Mouse (Mus musculus) neural tube, embryonic 14.5 days (tissue): Measurements from ENCODE around the gene Fscn2. TPM values are rescaled to one million over a fixed set of nuclear protein-coding genes. Genes with fewer than 3 reads are reported as not detected.
A peak's percentile ranks its signal among the peaks of the same experiment; 100 is the strongest.

Experiments used
- ATAC-seq: fragments of 200-750 bp; cut with Nextera tagmentation; 2 replicates; pipeline ENCODE4 v1.8.0; 2017; ENCODE audit warnings: low read depth, mild to moderate bottlenecking, moderate TSS enrichment, moderate library complexity
- H3K27ac ChIP-seq: fragments of 300-500 bp; sonication (generic); 2 replicates; pipeline ENCODE4 v1.5.1; 2014; ENCODE audit warnings: low read depth, mild to moderate bottlenecking, control low read depth, low read length, moderate library complexity, mixed read lengths
- H3K27me3 ChIP-seq: fragments of 300-500 bp; sonication (generic); 2 replicates; pipeline ENCODE4 v1.6.1; 2014; ENCODE audit warnings: low read length; ENCODE audit not compliant: control insufficient read depth, insufficient read depth
- H3K36me3 ChIP-seq: fragments of 300-500 bp; sonication (generic); 2 replicates; pipeline ENCODE4 v1.6.1; 2014; ENCODE audit warnings: low read length, mixed read lengths; ENCODE audit not compliant: control insufficient read depth, insufficient read depth
- H3K4me1 ChIP-seq: fragments of 300-500 bp; sonication (generic); 2 replicates; pipeline ENCODE4 v1.6.1; 2014; ENCODE audit warnings: low read length; ENCODE audit not compliant: control insufficient read depth, insufficient read depth
- H3K4me2 ChIP-seq: fragments of 300-500 bp; sonication (generic); 2 replicates; pipeline ENCODE4 v1.6.1; 2014; ENCODE audit warnings: mild to moderate bottlenecking, low read depth, low read length, control low read depth
- H3K4me3 ChIP-seq: fragments of 300-500 bp; sonication (generic); 2 replicates; pipeline ENCODE4 v1.5.1; 2014; ENCODE audit warnings: low read depth, low read length, control low read depth, mixed read lengths
- H3K9ac ChIP-seq: fragments of 300-500 bp; sonication (generic); replicated peaks from 2 replicates; pipeline ENCODE4 v1.6.1; 2014; ENCODE audit warnings: low read depth, mild to moderate bottlenecking, control low read depth, low read length, mixed read lengths
- H3K9me3 ChIP-seq: fragments of 300-500 bp; sonication (generic); 2 replicates; pipeline ENCODE4 v1.6.1; 2016; ENCODE audit warnings: low read length; ENCODE audit not compliant: control insufficient read depth
- WGBS: fragments of 180-500 bp; shearing (Covaris S2); extraction: QIAGEN DNeasy Blood & Tissue Kit; methylation state at CpG from one replicate; pipeline ENCODE4 v1.1.7; 2014; 5-methylcytosine and 5-hydroxymethylcytosine counted together
- polyA plus RNA-seq: library from polyadenylated mRNA; unstranded; fragments of >200 nt; fragmentation: Nextera tagmentation; extraction: Ambion mirVana; gene quantifications from 2 replicates; pipeline ENCODE4 v1.2.1, GENCODE M21; 2014

Gene Fscn2
- polyA plus RNA-seq, 1 experiment from 2014 or later = 0.63 TPM

- no peaks in the 10 kb centered on the region for H3K9me3 ChIP-seq
- H3K9ac ChIP-seq = no peak overlapping the region
- no peaks in the 10 kb centered on the region for H3K36me3 ChIP-seq
- 89% methylated on average over 6 of the region's 6 CpGs for WGBS
- H3K27ac ChIP-seq = no peak overlapping the region
- H3K4me2 ChIP-seq = no peak overlapping the region
- no peak for ATAC-seq
- H3K27me3 ChIP-seq = no peaks in the 10 kb centered on the region
- H3K4me3 ChIP-seq = no peak overlapping the region
- H3K4me1 ChIP-seq = peaks cover 19% of the 10 kb centered on the region
Measured at GRCm38 (mm10) chr11:120362891-120363290, 1.6 kb downstream of the Fscn2 start.

DNA sequence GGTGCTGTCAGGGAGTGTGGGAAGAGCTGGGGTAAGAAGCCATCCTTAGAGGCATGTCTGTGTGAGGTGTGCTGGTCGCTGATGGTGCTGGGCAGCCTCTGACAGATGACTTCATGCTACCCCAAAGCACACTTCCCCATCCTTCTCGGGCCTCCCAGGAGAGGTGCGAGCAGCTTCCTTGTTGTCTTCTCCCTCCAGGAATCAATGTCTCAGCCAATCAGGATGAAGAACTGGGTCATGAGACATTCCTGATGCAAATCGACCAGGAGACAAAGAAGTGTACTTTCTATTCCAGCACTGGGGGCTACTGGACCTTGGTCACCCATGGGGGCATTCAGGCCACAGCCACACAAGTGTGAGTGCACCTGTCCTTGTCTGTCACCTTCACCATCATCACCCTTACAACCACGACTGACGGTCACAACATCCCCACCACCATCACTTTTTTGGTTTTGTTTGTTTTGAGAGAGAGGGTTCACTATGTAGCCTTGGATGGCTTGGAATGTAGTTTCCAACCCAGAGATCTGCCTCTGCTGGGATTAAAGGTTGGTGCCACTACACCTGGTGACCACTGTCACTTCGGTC is 5.2 kb downstream of the Fscn2 start:
- no peak overlapping the region for H3K4me3 ChIP-seq
- H3K4me2 ChIP-seq = no peak overlapping the region
- peaks cover 10% of the 10 kb centered on the region; the same call in 1 of the 2 replicates for H3K36me3 ChIP-seq
- no peaks in the 10 kb centered on the region for H3K27me3 ChIP-seq
- no peaks in the 10 kb centered on the region for H3K9me3 ChIP-seq
- no peak overlapping the region for H3K27ac ChIP-seq
- ATAC-seq = no peak
- peaks cover 2% of the 10 kb centered on the region; the same call in 1 of the 2 replicates for H3K4me1 ChIP-seq
- H3K9ac ChIP-seq = no peak overlapping the region
- WGBS = 40% methylated on average over 7 of the region's 7 CpGs

GRCm38 (mm10) chr11:120369656-120370055 is 8.3 kb downstream of the Fscn2 start:
- Histone ChIP-seq H3K36me3 (peaks cover 38% of the 10 kb centered on the region), H3K4me2 (no peak overlapping the region), H3K9ac (no peak overlapping the region), H3K4me1 (peaks cover 2% of the 10 kb centered on the region; the same call in 1 of the 2 replicates), H3K4me3 (no peak overlapping the region), H3K9me3 (no peaks in the 10 kb centered on the region), H3K27ac (no peak overlapping the region), H3K27me3 (no peaks in the 10 kb centered on the region)
- peak; percentile 72 for ATAC-seq
- 34% methylated on average over 8 of the region's 8 CpGs for WGBS

DNA sequence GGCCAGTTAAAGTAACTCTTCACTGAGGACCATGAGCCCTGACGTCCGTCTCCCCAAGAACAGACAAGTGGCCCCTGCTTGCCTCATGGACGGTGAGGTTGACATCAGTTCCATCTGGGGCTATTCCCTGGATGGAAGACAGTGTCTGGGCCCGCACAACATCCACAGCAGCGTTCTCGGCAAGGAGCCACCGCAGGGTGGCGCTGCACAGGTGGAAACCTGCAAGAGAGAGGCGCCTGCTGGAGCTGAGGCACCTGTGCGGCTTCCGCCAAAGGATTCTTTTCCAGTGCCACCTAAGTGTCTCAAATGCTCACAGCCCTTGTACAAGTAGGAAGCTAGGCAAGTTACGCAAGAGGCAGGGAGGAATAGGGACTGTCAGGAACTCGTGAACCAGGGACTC is 11.7 kb downstream of the Fscn2 start:
- H3K4me2 ChIP-seq = no peak overlapping the region
- WGBS = 70% methylated on average over 13 of the region's 13 CpGs
- no peak overlapping the region for H3K4me3 ChIP-seq
- no peaks in the 10 kb centered on the region for H3K27me3 ChIP-seq
- peaks cover 10% of the 10 kb centered on the region for H3K4me1 ChIP-seq
- H3K9ac ChIP-seq = no peak overlapping the region
- ATAC-seq = no peak
- H3K9me3 ChIP-seq = no peaks in the 10 kb centered on the region
- peaks cover 55% of the 10 kb centered on the region for H3K36me3 ChIP-seq
- H3K27ac ChIP-seq = no peak overlapping the region

DNA sequence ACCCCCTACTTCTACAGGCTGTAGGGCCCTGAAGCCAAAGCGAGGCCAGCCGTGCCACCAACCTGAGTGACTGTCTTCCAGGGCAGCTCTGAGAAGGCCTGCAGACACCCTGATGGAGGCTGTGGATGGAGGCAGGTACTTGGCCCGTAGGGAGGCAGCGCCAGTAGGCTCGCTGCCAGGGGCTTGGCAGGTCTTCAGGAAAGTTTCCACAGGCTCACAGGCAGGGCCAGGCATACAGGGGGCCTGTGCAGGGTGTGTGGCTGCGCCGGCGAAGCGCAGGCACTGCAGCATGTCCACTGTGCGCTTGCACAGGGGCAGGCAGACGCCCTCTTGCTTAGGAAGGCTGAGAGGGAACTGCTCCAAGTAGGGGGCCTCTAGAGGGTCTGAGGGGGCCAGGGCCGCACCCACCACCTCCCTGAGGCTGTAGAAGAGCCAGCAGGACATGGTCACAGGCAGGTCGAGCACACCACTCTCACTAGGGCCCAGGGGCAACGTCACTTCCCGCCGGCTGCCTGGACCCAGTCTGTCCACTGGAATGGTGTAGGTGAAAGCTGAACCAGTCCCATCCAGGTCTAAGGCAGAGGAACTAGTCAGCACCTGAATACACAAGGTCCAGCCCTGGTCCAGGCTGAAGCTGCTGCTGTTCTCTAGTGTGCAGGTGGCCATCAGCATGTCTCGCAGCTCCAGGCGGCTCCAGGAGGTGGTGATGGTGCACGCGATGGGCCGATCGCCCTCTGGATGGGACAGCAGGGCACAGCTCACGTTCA is 12.7 kb downstream of the Fscn2 start:
- Histone ChIP-seq H3K9ac (no peak overlapping the region), H3K27me3 (no peaks in the 10 kb centered on the region), H3K4me2 (no peak overlapping the region), H3K36me3 (peaks cover 49% of the 10 kb centered on the region), H3K9me3 (no peaks in the 10 kb centered on the region), H3K27ac (no peak overlapping the region), H3K4me1 (peaks cover 13% of the 10 kb centered on the region), H3K4me3 (no peak overlapping the region)
- ATAC-seq = no peak
- 88% methylated on average over 23 of the region's 23 CpGs for WGBS

DNA sequence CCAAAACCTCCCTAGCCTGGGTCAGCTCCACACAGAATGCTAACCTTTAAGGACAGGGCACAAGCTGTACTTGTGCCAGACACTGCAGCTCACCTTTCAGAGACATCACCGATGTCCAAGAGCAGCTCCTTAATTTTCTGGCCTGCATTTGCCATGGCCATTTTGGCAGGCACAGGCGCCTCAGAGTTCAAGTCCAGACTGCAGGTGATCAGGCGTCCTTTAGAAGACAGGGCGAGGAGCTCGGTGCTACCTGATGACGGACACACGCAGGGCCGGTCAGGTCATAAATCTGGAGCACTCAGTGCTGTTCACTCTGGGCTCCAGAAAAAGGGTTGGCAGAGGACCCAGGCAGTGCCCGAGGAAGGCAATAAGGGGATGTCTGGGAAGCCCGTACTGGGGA is 14.0 kb downstream of the Fscn2 start:
- H3K4me2 ChIP-seq = no peak overlapping the region
- H3K27ac ChIP-seq = no peak overlapping the region
- peaks cover 15% of the 10 kb centered on the region for H3K4me1 ChIP-seq
- no peak overlapping the region for H3K9ac ChIP-seq
- no peak for ATAC-seq
- H3K36me3 ChIP-seq = peaks cover 44% of the 10 kb centered on the region
- H3K9me3 ChIP-seq = no peaks in the 10 kb centered on the region
- WGBS = 90% methylated on average over 10 of the region's 10 CpGs
- H3K27me3 ChIP-seq = no peaks in the 10 kb centered on the region
- no peak overlapping the region for H3K4me3 ChIP-seq

DNA sequence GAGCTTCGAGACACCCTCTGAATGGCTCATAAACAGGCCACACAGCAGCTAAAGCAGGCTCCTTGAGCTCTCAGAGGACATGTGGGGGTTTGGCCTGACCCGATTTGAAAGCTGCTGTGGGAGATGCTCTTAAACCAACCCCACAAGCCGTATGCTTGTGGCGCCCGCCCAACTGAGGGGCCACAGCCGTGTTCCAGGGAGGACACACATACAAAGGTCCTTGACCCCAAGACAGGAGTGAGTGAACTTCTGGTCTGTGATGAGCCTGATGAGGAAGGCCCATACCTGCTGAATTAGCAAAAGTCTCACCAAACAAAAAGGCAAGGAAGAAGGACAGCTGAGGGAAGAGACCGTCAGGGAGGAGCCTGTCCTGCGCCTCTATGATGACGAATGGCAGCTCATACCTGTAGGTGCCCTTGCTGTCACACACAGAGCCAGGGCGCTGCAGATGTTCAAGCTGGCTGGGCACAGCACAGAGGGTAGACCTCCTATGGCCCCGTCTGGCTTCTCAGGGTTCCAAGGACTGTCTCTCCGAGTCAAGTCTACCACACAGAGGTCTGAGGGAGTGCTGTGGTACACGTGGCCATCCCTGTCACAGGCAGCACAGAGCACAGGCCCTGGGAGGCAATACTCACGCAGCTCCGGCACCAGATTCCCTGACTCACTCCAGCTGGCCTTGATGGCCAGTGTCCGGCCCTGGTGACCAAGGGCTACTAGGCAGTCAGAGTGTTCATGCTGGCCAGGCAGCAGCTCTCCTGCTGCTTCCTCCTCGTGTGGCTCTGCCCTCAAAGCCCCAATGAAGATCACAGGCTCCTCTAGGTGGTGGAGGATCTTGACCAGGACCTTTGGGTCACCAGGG is 15.2 kb downstream of the Fscn2 start:
- peaks cover 15% of the 10 kb centered on the region for H3K4me1 ChIP-seq
- H3K27me3 ChIP-seq = no peaks in the 10 kb centered on the region
- H3K9me3 ChIP-seq = no peaks in the 10 kb centered on the region
- no peak overlapping the region; the same call in 1 of the 2 replicates for H3K4me2 ChIP-seq
- no peak overlapping the region for H3K9ac ChIP-seq
- H3K4me3 ChIP-seq = no peak overlapping the region
- no peak for ATAC-seq
- 89% methylated on average over 17 of the region's 17 CpGs for WGBS
- H3K36me3 ChIP-seq = peaks cover 44% of the 10 kb centered on the region
- no peak overlapping the region for H3K27ac ChIP-seq

GRCm38 (mm10) chr11:120377337-120377736 is 16.0 kb downstream of the Fscn2 start:
- peak overlapping the region; percentile 82 for H3K9ac ChIP-seq
- 74% methylated on average over 10 of the region's 10 CpGs for WGBS
- H3K4me3 ChIP-seq = peak overlapping the region; percentile 82
- H3K9me3 ChIP-seq = no peaks in the 10 kb centered on the region
- H3K36me3 ChIP-seq = peaks cover 44% of the 10 kb centered on the region
- H3K4me2 ChIP-seq = peak overlapping the region; percentile 93
- H3K4me1 ChIP-seq = peaks cover 15% of the 10 kb centered on the region
- H3K27ac ChIP-seq = no peak overlapping the region
- no peaks in the 10 kb centered on the region for H3K27me3 ChIP-seq
- ATAC-seq = no peak
